Mouse (Mus musculus) gastrocnemius, postnatal 25 days (tissue): Measurements from ENCODE around the gene Atg5. TPM values are rescaled to one million over a fixed set of nuclear protein-coding genes. Genes with fewer than 3 reads are reported as not detected.
"Not testable (repeated sequence)": the region's sequence is repeated elsewhere in the genome, so short reads cannot be mapped to it uniquely, and the experiment has no call there.

ENCODE experiments used
- DNase-seq: peaks from one replicate; pipeline ENCODE4 v3.0.0; 2022
- total RNA-seq, 2 experiments: library from RNA; stranded (reverse); gene quantifications; 1 replicate in 1 of 2; 2 replicates in 1 of 2; pipeline ENCODE4 v1.2.3; 2021

Gene Atg5
- total RNA-seq, 2 experiments from 2014 or later = 9.7 to 10.9 TPM

DNA sequence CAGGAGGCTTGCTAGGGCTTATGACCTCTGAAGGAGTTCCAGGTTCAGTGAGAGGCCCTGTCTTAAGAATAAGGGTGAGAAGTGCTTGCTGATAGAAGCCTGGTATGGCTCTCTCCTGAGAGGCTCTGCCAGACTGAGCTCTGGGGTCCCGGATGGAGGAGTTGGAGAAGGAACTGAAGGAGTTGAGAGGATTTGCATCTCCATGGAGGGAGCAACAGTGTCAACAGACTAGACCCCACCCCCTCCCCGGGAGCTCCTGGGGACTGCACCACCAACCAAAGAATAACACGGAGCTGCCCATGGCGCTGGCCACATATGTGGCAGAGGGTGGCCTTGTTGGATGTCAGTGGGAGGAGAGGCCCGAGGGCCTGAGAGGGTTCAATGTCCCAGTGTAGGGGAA, 47.1 kb downstream of the Atg5 start:
- no peak for DNase-seq

DNA sequence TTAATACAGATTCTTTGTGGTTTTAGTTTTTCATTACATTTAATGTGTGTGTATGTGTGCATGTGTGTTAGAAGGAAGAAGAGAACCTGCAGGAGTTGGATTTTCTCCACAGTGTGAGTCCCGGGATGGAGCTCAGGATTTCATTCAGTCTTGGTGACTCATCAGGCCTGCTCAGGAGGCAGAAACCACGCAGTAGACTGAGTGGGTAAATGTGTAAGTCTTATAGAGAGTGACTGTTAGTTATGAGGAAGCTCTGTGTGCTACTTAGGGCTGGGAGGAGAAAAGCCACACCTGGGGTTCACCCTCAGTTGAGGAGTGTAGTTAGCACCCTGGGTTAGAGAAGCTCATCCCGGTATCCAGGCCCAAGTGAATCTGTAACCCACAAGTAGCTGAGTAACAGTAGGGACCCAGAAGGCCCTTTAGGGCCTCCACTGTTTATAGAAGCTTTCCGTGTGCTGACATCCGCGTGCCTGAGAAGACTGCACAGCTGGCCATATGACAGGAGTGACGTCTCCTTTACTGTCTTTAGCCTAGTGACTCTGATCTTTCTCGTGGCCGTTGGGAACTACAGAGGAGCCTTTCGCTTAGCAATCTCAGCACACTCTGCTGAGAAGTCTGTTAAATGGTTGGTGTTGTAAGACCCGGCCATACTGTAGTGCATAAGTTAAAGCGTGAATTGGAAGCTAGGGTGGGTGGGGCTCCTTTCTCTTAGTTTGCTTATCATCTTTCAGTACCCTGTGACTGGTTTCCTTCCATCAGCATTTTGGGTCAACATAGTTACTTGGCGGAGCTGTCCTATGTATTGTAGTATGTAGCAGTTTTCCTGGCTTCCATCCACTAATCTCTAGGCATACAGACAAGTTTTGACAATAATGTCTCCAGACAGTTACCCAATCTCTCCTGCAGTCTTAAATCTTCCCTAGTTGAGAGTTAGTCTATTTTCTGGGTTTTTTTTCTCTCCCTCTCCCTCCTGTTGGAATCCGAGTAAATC, 48.4 kb downstream of the Atg5 start:
- no peak for DNase-seq

GRCm38 (mm10) chr10:44322166-44322565, 54.0 kb downstream of the Atg5 start:
- DNase-seq = no peak

GRCm38 (mm10) chr10:44323070-44323775, 55.1 kb downstream of the Atg5 start:
- no peak for DNase-seq

GRCm38 (mm10) chr10:44323836-44324235, 55.7 kb downstream of the Atg5 start:
- no peak for DNase-seq

DNA sequence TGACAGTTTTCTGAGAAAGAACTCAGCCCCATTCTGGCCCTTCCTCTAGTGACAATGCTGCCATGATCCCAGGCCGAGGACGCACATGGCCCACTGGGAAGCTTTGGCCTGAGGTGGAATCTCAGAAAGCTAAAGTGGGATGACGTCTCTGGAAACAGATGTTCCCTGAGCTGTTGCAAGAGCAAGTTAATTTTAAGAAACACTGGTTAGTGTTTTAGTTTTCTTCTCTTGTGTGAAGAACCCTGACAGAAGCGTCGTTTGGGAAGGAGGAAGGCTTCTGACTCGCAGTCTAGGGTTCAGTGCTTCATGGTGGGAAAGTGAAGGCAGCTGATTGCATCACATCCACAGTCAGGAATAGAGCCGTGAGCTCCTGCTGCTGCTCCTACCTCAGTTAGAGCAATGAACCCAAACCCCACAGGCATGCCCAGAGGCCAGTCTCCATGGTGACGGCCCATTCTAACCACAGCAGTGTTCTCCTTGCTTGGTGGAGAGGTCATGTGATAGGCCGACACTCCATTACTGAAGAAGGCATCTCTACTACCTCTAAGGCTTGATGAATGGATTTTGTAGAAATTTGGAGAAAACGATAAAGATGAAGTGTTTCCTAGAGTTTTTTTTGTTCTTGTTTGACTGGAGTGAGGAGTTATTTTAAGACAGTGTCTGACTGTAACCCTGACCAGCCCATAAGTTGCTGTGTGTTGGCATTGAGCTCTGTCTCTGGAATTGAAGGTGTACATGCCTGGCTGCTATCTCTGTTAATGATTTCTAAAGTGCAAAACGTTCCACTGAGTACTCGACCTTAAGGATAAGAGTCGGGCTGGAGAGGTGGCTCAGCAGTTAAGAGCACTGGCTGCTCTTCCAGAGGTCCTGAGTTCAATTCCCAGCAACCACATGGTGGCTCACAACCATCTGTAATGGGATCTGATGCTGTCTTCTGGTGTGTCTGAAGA, 57.7 kb downstream of the Atg5 start:
- DNase-seq = no peak

DNA sequence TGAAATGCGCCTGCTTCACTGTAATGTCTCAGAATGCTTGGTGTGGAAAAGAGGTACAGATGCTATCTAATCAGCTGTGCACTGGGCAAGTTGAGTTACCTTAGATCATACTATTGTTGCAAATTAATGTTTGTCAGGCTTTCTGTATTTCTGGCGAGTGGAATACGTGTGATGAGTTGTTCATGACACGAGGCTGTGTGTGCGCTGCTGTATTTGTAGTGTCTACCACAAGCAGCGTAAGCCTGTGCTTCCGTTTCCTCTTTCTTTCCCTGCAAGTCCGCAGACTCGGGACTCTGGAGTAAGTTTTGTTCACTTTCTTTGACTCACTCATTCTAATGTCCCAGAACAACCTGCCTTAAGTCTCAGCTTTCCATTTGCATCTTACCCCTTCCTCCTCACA, 58.9 kb downstream of the Atg5 start:
- DNase-seq = no peak

DNA sequence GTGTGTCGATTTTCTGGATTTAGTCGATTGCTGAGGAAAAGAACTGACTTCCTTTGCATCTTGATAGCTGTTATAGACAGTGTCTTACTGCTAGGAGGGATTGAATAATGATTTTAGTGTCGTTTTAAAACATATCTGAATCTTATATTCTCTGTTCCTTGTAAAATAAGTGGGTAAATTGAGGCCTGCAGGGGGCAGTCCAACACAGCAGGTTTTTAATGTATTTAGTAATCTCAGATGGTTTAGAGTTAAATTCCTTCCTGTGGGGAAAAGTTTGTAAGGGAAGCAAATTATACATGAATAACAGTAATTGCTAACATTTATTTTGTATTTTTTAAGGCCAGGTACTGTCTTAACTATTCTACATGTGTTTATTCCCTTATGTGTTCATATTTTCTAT, 60.2 kb downstream of the Atg5 start:
- DNase-seq = no peak

- DNase-seq = no peak
Measured at GRCm38 (mm10) chr10:44330717-44331116, 62.6 kb downstream of the Atg5 start.

DNA sequence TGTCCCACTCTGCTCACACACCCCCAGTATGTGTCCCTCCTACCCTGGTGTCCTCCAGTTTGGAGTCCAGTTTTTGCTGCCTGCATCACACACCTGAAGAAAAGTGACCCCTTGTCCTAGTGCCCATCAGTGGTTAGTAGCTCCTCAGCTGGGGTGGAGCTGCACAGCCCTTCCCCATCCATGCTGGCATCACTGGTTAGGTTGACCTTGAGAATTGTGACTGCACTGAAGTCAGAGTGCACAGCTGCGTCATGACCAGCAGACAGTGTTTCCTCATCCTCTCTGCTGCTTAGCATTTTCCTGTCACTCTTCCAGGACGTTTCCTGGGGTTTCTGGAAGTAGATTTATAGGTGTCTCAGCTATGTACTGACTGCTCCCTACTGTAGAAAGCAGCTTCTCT, 63.3 kb downstream of the Atg5 start:
- no peak for DNase-seq

DNA sequence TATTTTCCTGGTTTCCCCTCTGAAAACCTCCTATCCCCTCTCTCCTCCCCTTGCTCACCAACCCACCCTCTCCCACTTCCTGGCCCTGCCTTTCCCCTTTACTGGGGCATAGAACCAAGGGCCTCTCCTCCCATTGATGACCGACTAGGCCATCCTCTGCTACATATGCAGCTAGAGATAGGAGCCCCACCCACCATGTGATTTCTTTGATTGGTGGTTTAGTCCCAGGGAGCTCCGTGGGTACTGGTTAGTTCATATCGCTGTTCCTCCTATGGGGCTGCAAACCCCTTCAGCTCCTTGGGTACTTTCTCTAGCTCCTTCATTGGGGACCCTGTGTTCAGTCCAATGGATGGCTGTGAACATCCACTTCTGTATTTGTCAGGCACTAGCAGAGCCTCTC, 64.5 kb downstream of the Atg5 start:
- DNase-seq = not testable (repeated sequence)

DNA sequence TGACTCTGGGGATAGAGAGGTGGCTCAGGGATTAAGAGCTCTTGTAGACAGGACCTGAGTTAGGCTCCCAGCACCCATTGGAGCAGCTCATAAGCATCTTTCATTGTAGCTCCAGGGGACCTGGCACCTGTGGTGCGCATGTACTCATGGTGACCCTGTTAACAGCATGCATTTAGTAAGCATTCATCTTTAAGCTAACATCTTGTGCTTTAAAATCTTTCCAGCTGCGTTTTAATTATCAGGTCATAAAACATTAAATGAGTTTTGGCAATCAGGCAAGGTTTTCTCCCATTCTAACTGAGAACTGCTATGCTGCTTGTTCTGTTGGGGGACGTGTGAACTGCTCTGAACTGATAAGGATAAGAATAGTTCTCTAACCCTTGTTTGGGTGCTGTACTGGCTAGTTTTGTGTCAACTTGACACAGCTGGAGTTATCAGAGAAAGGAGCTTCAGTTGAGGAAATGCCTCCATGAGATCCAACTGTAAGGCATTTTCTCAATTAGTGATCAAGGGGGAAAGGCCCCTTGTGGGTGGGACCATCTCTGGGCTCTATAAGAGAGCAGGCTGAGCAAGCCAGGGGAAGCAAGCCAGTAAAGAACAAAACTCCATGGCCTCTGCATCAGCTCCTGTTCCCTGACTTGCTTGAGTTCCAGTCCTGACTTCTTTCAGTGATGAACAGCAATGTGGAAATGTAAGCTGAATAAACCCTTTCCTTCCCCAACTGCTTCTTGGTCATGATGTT, 68.7 kb downstream of the Atg5 start:
- DNase-seq = not testable (repeated sequence)

GRCm38 (mm10) chr10:44338571-44338970, 70.4 kb downstream of the Atg5 start:
- no peak for DNase-seq

DNA sequence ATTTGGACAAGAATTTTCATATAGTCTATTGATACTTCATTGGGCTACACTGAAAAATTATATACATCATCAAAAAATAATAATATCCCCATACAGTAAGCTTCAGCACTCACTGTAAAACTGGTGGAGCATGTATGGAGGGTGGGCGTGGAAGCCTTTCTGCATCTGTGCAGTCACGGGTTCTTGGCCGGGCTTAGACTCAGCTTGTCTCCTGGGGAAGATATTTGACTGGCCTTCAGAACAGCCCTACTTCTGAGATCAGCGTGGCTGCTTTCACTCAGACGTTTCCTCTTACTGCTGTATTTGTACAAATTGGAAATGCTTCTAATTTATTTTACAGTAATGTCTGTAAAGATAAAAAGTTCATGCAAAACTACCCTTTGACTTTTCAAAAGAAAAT, 71.2 kb downstream of the Atg5 start:
- no peak for DNase-seq

GRCm38 (mm10) chr10:44340928-44341327, 72.8 kb downstream of the Atg5 start:
- no peak for DNase-seq

GRCm38 (mm10) chr10:44341826-44342521, 73.8 kb downstream of the Atg5 start:
- no peak for DNase-seq

DNA sequence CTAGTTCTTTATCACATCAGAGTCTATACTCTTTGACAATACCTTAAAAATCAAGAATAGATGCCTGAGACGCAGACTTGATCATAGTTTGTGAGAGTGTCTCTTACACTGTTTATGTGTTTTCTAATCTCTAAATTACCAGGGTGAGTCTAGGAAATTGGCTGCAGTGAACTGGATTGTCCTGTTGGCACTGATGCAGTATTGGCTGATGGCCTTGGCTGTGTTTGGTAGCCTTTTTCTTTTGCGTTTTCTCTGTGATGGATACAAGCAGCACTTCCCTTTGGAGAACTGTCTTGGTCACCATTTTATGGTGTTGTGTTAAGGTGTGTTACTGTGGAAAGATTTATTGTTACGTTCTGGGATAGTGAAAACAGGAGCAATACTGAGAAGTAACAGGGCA, 75.2 kb downstream of the Atg5 start:
- no peak for DNase-seq

GRCm38 (mm10) chr10:44347549-44348172, 79.5 kb downstream of the Atg5 start:
- DNase-seq = no peak

DNA sequence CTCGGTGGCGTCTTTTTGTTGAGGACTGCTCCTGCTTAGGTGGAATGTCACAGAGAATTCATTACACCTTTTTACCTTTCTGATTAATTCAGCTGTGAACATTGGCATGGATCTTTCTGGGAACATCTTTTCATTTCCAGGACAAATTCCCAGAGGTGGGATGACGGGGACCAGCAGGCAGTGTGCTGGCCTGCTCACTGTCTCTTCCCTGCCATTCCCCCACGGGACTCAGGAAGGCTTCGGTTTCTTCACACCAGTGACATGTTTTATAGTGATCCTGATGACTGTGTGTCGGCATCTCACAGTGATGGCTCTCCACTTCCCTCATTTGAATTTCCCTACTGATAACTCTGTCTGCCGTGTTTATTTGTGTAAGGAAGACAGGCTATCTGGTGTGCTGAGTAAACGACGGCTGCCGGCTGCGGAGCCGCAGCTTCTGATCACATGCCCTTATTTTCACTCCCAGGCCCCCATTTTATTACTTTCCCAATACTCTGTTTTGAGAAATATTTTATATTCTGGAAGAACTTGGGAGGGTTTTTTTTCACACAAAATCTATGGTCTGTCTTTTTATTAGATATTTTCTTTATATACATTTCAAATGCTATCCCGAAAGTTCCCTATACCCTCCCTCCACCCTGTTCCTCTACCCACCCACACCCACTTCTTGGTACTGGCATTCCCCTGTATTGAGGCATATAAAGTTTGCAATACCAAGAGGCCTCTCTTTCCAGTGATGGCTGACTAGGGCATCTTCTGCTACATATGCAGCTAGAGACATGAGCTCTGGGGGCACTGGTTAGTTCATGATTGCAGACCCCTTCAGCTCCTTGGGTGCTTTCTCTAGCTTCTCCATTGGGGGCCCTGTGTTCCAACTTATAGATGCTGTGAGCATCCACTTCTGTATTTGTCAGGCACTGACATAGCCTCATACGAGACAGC, 80.6 kb downstream of the Atg5 start:
- no peak for DNase-seq
